Mouse (Mus musculus): ENCODE results near the gene Fabp2.

DNA sequence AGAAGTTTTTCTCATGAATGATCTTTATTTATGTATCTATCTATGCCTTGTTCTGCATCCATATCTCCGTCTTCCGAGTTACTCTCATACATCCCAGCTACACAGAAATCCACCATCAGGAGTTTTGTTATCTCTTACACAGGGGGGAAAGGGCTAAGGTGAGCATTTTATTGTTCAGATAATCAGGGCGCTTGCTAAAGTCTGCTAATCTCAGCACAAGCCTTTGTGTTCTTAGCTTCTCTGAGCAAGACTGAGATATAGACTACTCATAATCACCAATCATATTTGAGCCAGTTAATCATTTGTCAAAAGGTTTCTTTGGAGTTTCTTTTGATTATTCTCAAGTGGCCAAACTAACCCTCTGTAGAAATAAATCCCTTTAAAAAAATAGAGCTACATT lies 17.3 kb upstream of the Fabp2 start:
- TF ChIP-seq POLR2A (IDR thresholded peaks at IDR 0.05; ENCODE audit: insufficient read depth, low read length), result no peak
- TF ChIP-seq CTCF (IDR thresholded peaks at IDR 0.05; ENCODE audit: low read depth, low read length), result no peak
- no peak for TF ChIP-seq EP300 (IDR thresholded peaks at IDR 0.05; ENCODE audit: insufficient read depth, low read depth, low read length)
